Mouse (Mus musculus): ENCODE measurements at regions not wholly inside any gene's neighbourhood (a gene's known extent, or its start where the extent isn't known, plus 50 kb on each side); places are given as distances from the start of the nearest gene placed in this dataset.
A peak's percentile ranks its signal among the peaks of the same experiment; 100 is the strongest.

DNA sequence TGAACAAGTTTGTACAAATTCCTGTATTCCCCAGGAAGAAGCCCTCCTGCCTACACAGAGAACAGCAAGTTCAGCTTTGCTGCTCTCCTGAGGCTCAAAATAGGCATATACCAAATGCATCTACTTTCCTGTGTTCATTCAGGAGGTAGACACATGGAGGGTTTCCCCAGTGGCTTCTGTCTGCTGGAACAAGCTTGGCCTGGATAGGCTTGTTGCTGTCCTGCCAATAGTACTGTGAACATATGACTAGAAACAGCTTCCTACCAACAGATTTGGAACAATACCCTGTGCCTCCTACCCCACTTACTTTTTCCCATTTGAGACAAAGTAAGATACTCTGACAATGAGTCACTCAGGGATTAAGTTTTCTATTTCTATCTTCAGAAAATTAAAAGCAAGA lies 93.8 kb upstream of the Wdpcp start:
- no peak for DNase-seq (ENCODE audit: low read depth, low spot score)

GRCm38 (mm10) chr11:21470711-21471110 lies 99.7 kb upstream of the Ugp2 start:
- no peak for DNase-seq (ENCODE audit: low read depth, low spot score)

DNA sequence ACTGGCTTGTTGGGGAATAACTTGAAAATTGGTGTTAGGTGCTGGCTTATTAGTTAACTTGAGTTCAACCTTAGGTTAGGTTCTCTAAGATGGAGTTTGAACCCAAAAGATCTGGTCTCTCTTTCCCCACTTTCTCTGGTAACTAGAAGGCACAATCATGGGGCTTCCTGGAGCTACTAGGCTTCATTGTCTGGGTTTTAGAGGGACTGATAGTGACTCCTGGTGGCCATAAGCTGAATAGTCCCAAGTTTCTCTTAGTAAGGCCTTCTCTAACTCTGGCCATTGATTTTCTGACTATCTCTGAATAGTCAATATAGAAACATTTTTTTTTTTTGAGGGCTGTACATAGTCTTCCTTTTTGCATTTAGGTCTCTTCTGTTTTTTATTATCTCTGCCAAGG lies 97.5 kb upstream of the Ugp2 start:
- peak; percentile 47 for DNase-seq (ENCODE audit: low read depth, low spot score)

DNA sequence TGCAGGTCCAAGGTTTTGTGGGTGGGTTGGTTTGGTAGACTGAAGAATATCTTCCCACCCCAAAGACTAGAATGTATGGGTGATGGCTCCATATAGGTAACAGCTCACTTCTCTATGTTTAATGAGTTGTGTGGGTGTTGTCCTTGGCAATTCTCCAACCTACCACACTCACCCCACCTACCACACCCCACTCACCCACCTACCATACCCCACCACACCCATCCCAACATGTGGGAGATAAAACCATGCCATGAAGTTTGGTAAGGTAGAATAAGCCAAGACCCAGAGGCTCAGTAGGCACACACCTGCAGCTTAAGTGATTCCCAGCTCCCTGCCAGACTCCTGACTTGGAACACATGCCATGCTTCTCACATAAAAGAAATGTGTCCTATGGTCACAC lies 89.0 kb upstream of the Ugp2 start:
- no peak for DNase-seq (ENCODE audit: low read depth, low spot score)

GRCm38 (mm10) chr11:21453308-21454106 lies 82.5 kb upstream of the Ugp2 start:
- DNase-seq (ENCODE audit: low read depth, low spot score) = peak; percentile 27

DNA sequence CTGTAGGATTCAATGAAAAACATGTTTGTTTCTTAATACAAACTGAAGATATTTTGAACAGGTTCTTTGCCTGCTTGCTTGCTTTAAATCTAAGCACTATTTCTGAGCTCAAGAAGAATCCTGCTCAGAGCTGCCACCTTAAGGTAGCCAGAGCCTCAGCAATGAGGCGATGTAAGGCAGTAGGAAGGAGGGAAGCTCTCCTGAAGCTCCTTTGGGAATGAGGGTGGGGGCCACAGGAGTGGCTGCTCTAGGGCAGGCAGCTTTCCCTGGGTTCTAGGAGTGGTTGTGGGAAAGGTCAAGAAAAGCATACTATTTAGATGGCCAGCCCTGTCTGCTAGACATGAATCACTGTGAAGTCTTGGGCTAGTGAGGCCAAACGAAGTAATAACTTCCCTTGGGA lies 62.7 kb upstream of the Ugp2 start:
- DNase-seq (ENCODE audit: low read depth, low spot score) = peak; percentile 44

- DNase-seq (ENCODE audit: low read depth, low spot score) = no peak
Measured at GRCm38 (mm10) chr11:21430021-21430420, 59.0 kb upstream of the Ugp2 start.

GRCm38 (mm10) chr11:21428749-21429148 lies 57.7 kb upstream of the Ugp2 start:
- DNase-seq (ENCODE audit: low read depth, low spot score) = no peak

GRCm38 (mm10) chr11:21428013-21428317 lies 57.0 kb upstream of the Ugp2 start:
- no peak for DNase-seq (ENCODE audit: low read depth, low spot score)

DNA sequence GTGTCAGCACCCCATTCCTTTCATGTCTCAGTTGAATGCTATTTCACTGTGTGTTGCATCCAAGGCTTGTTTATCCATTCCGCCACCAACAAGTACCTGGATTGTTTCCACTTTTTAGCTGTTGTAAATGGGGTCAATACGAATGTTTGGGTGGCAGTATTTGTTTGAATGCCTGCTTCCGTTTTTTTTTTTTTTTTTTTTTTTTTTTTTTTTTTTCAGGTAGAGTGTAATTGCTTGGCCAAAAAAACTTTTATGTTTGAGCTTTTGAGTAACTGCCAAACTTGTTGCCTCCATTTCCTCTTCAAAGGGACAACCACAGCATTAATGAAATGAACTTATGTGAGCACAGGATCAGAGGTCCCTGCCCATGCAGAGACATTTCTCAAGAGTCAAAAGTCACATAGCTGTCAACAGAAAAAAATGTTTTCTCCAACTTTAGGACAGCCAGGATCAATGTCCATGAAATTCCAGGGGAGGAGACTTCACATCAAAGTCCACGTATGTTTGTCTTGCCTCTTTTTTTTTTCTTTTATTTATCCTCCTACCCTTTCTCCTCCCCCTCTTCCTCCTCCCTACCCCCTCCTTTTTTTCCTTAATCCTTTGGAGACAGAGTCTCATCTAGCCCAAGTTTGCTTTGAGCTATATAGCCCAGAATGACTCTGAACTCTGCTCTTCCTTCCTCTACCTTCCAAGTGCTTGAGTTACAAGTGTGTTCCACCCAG lies 56.5 kb upstream of the Ugp2 start:
- DNase-seq (ENCODE audit: low read depth, low spot score) = no peak

- no peak for DNase-seq (ENCODE audit: low read depth, low spot score)
Measured at GRCm38 (mm10) chr11:21425480-21426101, 54.6 kb upstream of the Ugp2 start.

- DNase-seq (ENCODE audit: low read depth, low spot score) = no peak
Measured at GRCm38 (mm10) chr11:21424345-21424744, 53.3 kb upstream of the Ugp2 start.

DNA sequence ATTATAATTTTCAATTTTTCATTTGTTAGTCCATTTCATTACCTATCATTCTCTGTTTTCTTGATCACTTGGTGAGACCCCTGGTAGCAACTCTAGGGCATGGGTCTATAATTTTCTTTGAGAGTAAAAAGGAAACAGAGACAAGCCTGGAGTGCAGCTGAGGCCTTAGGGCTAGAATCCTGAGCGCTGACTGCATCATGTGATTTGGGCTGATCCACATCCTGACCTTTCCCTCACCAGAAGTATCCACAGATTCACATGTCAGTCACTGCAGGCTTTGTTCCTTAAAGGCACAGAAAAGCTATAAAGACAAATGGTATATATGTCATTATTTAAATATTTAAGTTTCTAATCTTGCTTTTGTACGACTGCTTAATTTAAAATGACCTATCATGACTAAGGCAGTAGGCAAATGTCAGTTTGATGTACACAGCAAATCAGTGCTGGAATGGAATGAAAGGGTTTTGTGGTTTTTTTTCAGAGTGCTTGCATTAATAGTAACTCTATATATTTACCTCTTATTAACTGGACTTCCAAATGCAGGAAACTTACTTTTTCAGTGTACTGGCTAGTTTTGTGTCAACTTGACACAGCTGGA lies 51.4 kb upstream of the Ugp2 start:
- DNase-seq (ENCODE audit: low read depth, low spot score) = no peak
